Mouse (Mus musculus): ENCODE data around the gene Cirbp. TPM values are rescaled to one million over a fixed set of nuclear protein-coding genes. Genes with fewer than 3 reads are reported as not detected.

Cirbp gene
- polyA plus RNA-seq, 1 experiment, result 173 TPM

GRCm38 (mm10) chr10:80121639-80122038 lies 44.1 kb upstream of the Cirbp start:
- no peak for DNase-seq
- no peak overlapping the region for H3K4me3 ChIP-seq (ENCODE audit: control insufficient read depth, insufficient read depth, low read length)
- H3K36me3 ChIP-seq (ENCODE audit: control insufficient read depth, insufficient read depth, low read length), result peaks cover 8% of the 10 kb centered on the region
- no peaks in the 10 kb centered on the region for H3K27me3 ChIP-seq (ENCODE audit: control insufficient read depth, insufficient read depth, low read length)
- WGBS, result 80% methylated on average over 2 of the region's 2 CpGs
- H3K4me1 ChIP-seq (replicated peaks; ENCODE audit: control insufficient read depth, insufficient read depth, low read length), result peaks cover 24% of the 10 kb centered on the region
- TF ChIP-seq CTCF (IDR thresholded peaks at IDR 0.05; ENCODE audit: borderline replicate concordance, control insufficient read depth, extremely low read depth, insufficient read depth, low read length, poor library complexity) (no peak), POLR2A (IDR thresholded peaks at IDR 0.05; ENCODE audit: control insufficient read depth, extremely low read depth, insufficient read depth, low read length, poor library complexity) (no peak)
- H3K27ac ChIP-seq (ENCODE audit: control insufficient read depth, insufficient read depth, low read length), result no peak overlapping the region

- no peak for TF ChIP-seq CTCF (IDR thresholded peaks at IDR 0.05; ENCODE audit: borderline replicate concordance, control insufficient read depth, extremely low read depth, insufficient read depth, low read length, poor library complexity)
- no peaks in the 10 kb centered on the region for H3K27me3 ChIP-seq (ENCODE audit: control insufficient read depth, insufficient read depth, low read length)
- no peak for DNase-seq
- H3K4me3 ChIP-seq (ENCODE audit: control insufficient read depth, insufficient read depth, low read length), result no peak overlapping the region
- 0 out of 2 replicates have a peak, but pooled peaks cover 1% of the 10 kb centered on the region for H3K4me1 ChIP-seq (replicated peaks; ENCODE audit: control insufficient read depth, insufficient read depth, low read length)
- 99% methylated on average over 9 of the region's 9 CpGs for WGBS
- peaks cover 25% of the 10 kb centered on the region for H3K36me3 ChIP-seq (ENCODE audit: control insufficient read depth, insufficient read depth, low read length)
- H3K27ac ChIP-seq (ENCODE audit: control insufficient read depth, insufficient read depth, low read length), result no peak overlapping the region
These were observed 41.7 kb upstream of the Cirbp start for GRCm38 (mm10) chr10:80123932-80124562.

- DNase-seq, result no peak
- WGBS, result 96% methylated on average over 8 of the region's 8 CpGs
- no peak for TF ChIP-seq CTCF (IDR thresholded peaks at IDR 0.05; ENCODE audit: borderline replicate concordance, control insufficient read depth, extremely low read depth, insufficient read depth, low read length, poor library complexity)
- TF ChIP-seq POLR2A (IDR thresholded peaks at IDR 0.05; ENCODE audit: control insufficient read depth, extremely low read depth, insufficient read depth, low read length, poor library complexity), result no peak
- Histone ChIP-seq H3K36me3 (ENCODE audit: control insufficient read depth, insufficient read depth, low read length) (peaks cover 50% of the 10 kb centered on the region), H3K4me1 (replicated peaks; ENCODE audit: control insufficient read depth, insufficient read depth, low read length) (no peaks in the 10 kb centered on the region), H3K27ac (ENCODE audit: control insufficient read depth, insufficient read depth, low read length) (no peak overlapping the region), H3K4me3 (ENCODE audit: control insufficient read depth, insufficient read depth, low read length) (no peak overlapping the region), H3K27me3 (ENCODE audit: control insufficient read depth, insufficient read depth, low read length) (no peaks in the 10 kb centered on the region)
These were observed 37.9 kb upstream of the Cirbp start for GRCm38 (mm10) chr10:80127920-80128319.

GRCm38 (mm10) chr10:80129846-80130245 lies 35.9 kb upstream of the Cirbp start:
- H3K27ac ChIP-seq (ENCODE audit: control insufficient read depth, insufficient read depth, low read length), result no peak overlapping the region
- WGBS, result 98% methylated on average over 9 of the region's 9 CpGs
- peaks cover 50% of the 10 kb centered on the region for H3K36me3 ChIP-seq (ENCODE audit: control insufficient read depth, insufficient read depth, low read length)
- peaks cover 7% of the 10 kb centered on the region; the same call in 1 of the 2 replicates for H3K4me1 ChIP-seq (replicated peaks; ENCODE audit: control insufficient read depth, insufficient read depth, low read length)
- DNase-seq, result no peak
- H3K4me3 ChIP-seq (ENCODE audit: control insufficient read depth, insufficient read depth, low read length), result no peak overlapping the region
- TF ChIP-seq POLR2A (IDR thresholded peaks at IDR 0.05; ENCODE audit: control insufficient read depth, extremely low read depth, insufficient read depth, low read length, poor library complexity) (no peak), CTCF (IDR thresholded peaks at IDR 0.05; ENCODE audit: borderline replicate concordance, control insufficient read depth, extremely low read depth, insufficient read depth, low read length, poor library complexity) (no peak)
- no peaks in the 10 kb centered on the region for H3K27me3 ChIP-seq (ENCODE audit: control insufficient read depth, insufficient read depth, low read length)

GRCm38 (mm10) chr10:80130403-80131031 lies 35.3 kb upstream of the Cirbp start:
- H3K27me3 ChIP-seq (ENCODE audit: control insufficient read depth, insufficient read depth, low read length), result no peaks in the 10 kb centered on the region
- H3K4me1 ChIP-seq (replicated peaks; ENCODE audit: control insufficient read depth, insufficient read depth, low read length), result peaks cover 7% of the 10 kb centered on the region; the same call in 1 of the 2 replicates
- WGBS, result 94% methylated on average over 18 of the region's 18 CpGs
- H3K4me3 ChIP-seq (ENCODE audit: control insufficient read depth, insufficient read depth, low read length), result no peak overlapping the region
- H3K27ac ChIP-seq (ENCODE audit: control insufficient read depth, insufficient read depth, low read length), result no peak overlapping the region
- H3K36me3 ChIP-seq (ENCODE audit: control insufficient read depth, insufficient read depth, low read length), result peaks cover 50% of the 10 kb centered on the region
- no peak for DNase-seq
- TF ChIP-seq CTCF (IDR thresholded peaks at IDR 0.05; ENCODE audit: borderline replicate concordance, control insufficient read depth, extremely low read depth, insufficient read depth, low read length, poor library complexity) (no peak), POLR2A (IDR thresholded peaks at IDR 0.05; ENCODE audit: control insufficient read depth, extremely low read depth, insufficient read depth, low read length, poor library complexity) (no peak)

- Histone ChIP-seq H3K4me1 (replicated peaks; ENCODE audit: control insufficient read depth, insufficient read depth, low read length) (peaks cover 7% of the 10 kb centered on the region; the same call in 1 of the 2 replicates), H3K4me3 (ENCODE audit: control insufficient read depth, insufficient read depth, low read length) (no peak overlapping the region), H3K27me3 (ENCODE audit: control insufficient read depth, insufficient read depth, low read length) (no peaks in the 10 kb centered on the region), H3K27ac (ENCODE audit: control insufficient read depth, insufficient read depth, low read length) (no peak overlapping the region), H3K36me3 (ENCODE audit: control insufficient read depth, insufficient read depth, low read length) (peaks cover 44% of the 10 kb centered on the region)
- DNase-seq, result no peak
- WGBS, result 90% methylated on average over 55 of the region's 55 CpGs
- TF ChIP-seq CTCF (IDR thresholded peaks at IDR 0.05; ENCODE audit: borderline replicate concordance, control insufficient read depth, extremely low read depth, insufficient read depth, low read length, poor library complexity) (no peak), POLR2A (IDR thresholded peaks at IDR 0.05; ENCODE audit: control insufficient read depth, extremely low read depth, insufficient read depth, low read length, poor library complexity) (no peak)
These were observed 34.4 kb upstream of the Cirbp start for GRCm38 (mm10) chr10:80131316-80131951.
